Mouse (Mus musculus) CD4-positive, CD25-positive, alpha-beta regulatory T cell, adult 2 months (primary cell): ENCODE results near the gene Shank2.

ENCODE experiments used
- DNase-seq: peaks from one replicate; pipeline ENCODE4 v3.0.0-alpha.2; 2012; ENCODE audit warnings: low read depth, low spot score

Gene Shank2

DNA sequence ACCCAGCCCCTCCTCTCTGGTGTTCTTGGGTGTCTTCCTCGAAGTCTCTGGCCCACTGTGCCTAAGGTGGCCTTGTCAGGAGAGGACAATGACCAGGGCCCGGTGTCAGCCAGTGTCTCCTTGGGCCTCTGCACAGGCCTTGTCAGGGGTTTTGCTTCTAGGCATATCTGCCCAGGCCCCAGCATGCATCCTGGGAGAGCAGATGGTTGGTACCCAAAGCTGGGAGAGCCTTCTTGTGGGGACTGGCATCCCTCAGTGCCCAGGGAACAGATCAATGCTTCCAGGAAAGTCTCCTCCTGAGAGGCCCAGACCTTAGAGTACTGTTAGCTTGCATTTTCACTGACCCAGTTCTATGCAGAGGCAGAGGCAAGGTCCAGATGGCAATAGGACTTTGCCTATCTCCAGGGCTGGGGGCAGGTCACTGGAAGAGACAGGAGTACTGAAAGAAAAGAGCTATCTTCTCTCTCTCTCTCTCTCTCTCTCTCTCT lies 327.7 kb downstream of the Shank2 start:
- no peak for DNase-seq

DNA sequence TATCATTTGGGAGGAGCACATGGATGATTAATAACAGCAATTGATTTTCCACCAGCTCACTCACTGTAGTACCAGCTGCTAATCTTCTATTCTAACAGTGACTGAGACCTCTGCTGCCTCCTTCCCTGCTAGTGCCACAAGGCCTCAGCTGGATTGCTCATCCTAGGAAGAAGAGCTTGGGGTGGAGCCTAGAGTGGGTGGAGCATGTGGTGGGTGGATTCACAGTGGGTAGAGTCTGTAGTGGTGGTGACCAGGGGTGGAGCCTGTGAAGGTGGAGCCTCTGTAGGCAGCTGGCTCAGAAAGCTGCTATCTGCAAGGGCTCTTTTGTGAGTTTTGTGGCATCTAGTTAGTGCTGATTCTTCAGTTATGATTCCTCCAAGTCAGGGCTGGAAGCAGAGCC lies 334.9 kb downstream of the Shank2 start:
- no peak for DNase-seq

DNA sequence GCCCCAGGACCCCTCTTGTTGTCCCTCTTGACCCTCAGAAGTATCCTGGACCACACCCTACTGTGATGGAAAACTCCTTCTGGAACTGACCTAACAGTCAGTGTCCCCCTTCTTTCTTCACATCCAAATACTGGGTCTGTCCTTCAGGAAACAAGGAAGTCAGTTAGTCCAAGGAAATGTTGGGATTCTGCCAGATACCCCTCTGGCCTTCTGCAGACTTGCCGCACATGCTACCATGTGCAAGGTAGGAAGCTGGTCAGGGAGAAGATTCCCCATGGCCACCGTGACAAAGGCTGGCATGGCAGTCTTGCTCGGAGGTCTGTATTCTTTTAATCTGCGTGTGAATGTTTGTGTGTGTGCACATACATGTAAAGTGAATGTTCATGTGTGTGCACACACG lies 337.0 kb downstream of the Shank2 start:
- no peak for DNase-seq

DNA sequence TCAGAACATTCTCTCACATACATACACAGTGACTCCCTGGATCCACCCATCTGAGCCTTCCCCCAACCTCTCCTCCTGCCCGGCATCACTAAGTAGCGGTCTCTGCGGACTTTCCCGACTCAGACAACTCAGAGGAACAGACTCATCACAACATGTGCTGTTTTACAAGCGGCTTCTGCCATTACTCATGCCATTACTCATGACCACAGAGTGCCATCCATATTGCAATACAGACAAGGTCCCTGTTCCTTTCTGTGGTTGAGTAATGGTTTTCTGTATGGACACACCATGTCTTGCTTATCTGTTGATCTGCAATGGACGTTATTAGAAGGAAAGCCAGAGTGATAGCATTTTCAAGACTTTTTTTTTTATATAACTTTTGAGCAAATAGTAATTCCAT lies 338.6 kb downstream of the Shank2 start:
- no peak for DNase-seq

DNA sequence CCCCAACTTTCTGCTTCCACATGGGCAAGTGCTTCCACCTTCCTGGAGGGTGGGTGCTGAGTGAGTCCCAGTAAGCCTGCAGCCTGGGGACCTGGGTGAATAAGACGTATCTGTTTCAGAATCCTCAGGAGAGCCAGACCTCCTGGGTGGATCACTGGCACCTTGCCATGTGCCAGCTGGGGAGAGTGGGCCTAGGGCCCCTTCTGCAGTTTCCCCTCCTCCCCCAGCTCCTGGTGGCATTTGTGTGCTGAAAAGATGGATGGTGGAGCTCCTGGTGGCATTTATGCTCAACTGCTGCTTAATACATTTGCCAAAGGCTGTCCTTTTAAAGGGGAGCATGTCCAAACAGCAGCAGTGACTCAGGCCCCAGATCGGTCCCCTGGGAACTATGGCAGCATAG lies 364.4 kb downstream of the Shank2 start:
- no peak for DNase-seq

DNA sequence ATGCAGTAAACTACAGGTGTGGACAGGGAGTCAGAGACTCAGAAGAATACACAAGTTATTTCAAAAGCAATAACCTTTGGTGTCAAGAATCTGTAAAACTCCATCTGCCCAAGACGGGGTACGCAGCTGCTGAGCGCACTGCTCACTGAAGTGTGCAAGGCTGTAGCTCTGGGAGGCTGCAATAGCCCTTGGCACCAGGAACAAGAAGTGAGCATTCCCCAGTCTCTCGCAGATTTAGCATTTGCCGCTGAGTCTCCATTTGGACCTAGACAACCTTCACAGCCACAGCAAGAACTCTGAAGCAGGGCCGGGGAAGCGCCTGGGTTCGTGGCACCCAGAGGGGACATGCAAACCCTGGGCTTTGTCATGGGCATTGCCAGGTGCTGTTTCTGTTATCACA lies 371.3 kb downstream of the Shank2 start:
- no peak for DNase-seq

DNA sequence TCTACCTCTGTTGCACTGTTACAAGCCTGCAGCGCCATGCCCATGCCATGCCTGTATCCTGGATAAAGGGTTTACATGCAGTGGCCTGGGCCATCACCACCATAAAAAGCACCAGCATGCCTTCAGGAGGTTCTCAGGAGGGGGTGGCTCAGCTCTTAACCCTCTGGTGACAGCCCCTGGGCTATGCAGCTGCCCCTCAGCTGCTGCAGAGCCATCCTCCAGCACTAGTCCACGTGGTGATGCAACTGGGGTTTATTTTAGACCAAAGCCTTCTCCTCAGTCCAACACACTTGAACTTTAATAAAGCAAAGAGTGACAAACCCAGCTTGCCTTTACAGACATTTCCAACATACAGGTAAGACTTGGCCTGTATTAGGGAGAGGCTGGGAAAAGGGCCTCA lies 373.8 kb downstream of the Shank2 start:
- no peak for DNase-seq

DNA sequence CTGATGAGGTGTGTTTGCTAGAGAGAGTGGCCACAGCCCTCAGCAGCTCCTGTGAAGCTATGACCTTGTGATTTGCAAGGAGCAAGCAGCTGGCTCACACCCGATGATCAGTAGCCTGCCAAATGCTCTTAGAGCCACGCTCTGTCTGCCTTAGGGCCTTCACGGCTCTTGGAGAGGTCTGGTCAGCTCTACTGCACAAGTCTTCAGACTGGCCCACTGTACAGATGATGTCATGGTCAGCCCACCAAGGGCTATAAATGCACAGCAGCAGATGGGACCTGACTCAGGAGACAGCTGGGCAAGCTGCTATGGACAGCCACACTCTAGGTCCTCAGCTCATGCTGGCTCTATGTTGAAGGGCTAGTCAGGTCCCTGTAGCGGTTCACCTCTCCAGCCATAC lies 376.5 kb downstream of the Shank2 start:
- no peak for DNase-seq

DNA sequence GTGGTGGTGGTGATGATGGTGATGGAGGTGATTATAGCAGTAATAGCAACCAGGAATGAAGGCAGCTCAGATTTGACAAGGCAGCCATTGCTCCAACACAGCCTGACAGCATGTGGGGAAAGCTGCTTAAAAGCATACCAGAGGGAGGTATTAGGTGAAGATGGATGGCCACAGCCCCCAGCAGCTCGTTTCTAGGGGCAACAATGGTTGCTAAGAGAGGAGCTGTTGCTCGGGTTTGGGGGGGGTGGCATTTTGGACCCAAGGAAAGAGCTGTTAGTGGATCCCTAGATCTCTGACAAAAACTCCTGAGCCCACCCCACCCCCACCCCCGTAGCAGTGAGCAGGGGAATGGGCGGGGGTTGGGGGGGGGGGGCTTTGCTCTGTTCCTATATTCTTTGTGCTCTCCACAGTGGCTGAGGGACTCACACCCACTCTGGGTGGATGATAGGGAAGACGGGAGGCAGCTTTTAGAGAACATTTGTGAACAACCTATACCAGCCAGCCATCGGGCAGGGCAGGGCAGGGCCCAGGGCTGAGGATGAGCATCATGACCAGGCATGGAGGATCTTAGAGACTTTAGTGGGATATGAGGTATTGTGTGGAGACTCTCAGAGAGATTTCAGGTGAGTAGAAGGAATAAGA lies 377.6 kb downstream of the Shank2 start:
- DNase-seq: no peak

DNA sequence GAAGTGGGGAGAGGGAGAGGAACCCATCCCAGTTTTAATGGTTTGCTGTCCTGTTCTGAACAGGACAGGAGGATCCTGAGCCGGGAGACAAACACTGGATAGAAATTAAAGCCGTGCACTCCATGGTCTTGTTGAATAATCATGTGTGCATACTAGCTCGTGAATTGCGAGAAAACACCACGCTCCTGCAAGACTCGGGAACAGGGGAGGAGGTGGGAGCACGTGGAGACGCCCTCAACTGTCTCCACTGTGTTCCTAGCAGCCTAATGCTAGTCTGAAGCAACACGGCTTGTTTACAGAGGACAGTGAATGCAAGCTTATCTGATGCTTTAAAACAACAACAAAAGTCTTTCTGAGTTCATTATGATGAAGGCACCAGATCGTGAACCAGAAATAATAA lies 379.9 kb downstream of the Shank2 start:
- no peak for DNase-seq

DNA sequence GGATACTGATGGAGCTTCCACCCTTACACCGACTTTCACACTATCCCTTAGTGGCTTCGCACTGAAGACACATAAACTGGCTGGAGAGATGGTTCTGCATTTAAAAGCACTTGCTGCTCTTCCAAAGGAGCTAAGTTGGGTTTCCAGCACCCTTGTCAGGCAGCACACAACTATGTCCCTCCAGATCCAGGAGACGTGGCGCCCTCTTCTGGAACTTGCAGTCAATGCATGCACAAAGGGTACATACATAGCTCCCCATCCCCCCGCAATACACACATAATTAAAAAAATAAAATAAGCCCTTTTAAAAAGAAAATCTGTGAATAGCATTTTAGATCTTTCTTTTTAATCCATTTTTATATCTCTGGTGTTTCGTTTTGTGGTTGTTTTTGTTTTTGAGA lies 385.8 kb downstream of the Shank2 start:
- no peak for DNase-seq

DNA sequence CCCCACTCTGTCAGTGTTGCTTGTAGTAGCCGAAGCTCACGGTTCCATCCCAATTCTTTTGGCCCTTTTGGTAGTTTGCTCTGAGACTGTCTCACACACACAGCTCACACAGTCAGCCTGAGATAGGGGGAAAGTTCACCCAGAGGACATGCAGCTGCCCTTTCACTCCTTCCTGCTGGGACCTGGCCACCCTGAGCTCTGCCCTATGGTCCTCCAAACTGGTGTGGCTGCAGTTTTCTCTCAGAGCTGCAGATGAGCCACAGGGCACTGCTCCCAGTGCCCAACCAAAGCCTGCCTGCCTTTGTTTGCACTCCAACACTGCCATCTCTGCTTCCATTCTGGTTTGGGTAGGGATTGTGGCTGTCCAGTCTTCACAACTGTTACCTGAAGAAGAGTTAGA lies 388.0 kb downstream of the Shank2 start:
- DNase-seq: no peak

DNA sequence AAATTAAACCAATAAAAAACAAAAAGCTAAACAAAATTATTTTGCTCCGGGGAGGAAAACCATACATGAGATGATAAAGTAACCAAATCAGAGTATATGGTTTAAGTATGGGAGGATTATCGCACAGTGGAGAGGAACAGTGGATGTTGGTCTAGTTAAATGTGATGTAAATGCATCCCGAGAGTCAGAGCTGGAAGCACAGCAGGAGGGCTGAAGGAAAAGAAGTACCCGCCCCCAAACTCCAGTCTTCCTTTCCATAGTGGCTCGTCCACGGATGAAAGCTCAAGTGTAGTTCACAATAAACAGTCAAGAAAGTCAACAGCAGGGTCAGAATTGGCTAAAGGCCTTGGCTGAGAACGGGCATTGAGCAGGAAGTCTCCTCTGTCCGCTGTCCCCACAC lies 388.9 kb downstream of the Shank2 start:
- no peak for DNase-seq

DNA sequence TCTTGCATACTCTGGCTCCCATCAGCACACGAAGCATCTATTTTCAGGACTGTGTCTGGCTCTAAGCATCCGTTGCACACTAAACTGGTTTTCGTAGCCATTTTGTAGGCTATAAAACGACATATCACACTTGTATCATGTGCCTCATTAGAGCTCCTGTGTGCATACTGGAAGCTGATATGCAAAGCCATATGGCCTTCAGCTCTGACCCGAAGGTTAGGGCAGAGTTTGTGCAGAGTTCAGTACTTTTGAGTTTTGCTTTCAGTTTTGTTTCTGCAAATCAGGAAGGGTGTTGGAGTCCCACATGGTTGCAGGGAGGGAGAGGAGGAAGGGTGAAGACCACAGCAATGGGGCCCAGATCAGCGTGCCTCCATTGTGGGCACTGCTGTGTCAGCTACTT lies 390.0 kb downstream of the Shank2 start:
- DNase-seq: no peak

DNA sequence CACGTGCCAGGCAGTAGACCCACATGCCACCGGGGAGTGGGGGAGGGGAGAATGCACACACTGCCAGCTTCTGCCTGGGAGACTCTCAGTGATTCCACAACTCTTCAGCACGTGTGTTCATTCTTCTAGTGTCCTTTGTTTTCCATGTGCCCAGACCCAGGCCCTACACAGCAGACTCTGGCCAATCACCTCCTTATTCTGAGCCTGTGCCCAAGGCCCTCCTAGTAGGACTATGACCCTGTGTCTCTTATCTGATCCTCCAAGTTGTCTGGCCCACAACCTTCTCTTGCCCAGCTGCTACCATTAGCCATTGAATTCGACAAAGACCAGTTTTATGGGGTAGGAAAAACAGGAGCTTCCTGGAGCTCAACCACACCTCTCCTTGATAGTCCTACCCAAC lies 400.8 kb downstream of the Shank2 start:
- no peak for DNase-seq

DNA sequence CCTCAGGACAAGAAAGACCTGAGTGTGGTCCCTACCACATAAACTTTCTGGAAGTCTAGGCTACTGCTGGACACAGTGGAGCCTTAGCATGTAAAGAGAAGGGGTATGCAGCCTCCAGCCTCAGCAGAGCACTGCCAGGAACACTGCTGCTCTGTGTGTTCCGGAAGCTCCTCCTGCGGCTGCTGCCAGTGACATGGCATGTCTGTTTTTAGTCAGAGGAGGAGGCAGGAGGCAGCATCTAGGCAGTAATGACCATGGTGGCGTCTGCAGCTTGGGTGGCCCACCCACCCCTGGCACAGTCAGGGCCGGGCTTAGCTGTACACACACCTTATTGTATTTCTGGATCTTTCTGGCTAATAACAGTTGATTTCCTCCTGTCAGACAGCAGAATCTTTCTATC lies 405.9 kb downstream of the Shank2 start:
- no peak for DNase-seq

DNA sequence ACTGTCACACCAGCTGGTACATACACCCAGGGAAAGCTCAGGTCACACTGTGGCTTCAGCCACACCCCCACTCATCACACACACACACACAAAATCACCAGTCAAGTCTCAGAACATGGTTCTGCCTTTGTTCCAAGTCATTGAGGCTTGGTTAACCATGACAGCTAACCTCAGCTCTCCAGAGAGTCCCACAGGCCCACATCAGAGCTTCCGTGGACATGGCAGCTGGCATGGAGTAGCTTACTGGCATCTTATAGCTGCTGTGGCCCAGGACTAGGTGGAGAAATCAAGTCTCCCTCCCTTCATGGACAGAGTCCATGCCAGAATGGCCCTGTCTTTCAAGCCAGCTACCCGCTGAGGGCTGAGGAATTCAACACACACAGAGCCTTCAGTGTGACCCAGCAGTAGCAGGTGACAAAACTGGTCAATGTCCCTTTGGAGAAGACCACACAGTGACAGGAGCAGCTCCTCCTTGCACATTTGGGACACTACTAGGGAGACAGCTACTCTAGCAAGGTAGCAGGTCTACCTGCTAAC lies 406.8 kb downstream of the Shank2 start:
- DNase-seq: no peak

DNA sequence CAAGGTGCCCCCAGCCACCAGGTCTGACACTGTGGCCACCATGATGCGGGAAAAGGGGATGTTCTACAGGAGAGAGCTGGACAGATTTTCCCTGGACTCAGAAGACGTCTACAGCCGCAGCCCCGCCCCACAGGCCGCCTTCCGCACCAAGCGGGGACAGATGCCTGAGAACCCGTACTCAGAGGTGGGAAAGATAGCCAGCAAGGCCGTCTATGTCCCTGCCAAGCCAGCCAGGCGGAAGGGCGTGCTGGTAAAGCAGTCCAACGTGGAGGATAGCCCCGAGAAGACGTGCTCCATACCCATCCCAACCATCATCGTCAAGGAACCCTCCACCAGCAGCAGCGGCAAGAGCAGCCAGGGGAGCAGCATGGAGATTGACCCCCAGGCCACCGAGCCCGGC lies 408.0 kb downstream of the Shank2 start:
- DNase-seq: no peak

DNA sequence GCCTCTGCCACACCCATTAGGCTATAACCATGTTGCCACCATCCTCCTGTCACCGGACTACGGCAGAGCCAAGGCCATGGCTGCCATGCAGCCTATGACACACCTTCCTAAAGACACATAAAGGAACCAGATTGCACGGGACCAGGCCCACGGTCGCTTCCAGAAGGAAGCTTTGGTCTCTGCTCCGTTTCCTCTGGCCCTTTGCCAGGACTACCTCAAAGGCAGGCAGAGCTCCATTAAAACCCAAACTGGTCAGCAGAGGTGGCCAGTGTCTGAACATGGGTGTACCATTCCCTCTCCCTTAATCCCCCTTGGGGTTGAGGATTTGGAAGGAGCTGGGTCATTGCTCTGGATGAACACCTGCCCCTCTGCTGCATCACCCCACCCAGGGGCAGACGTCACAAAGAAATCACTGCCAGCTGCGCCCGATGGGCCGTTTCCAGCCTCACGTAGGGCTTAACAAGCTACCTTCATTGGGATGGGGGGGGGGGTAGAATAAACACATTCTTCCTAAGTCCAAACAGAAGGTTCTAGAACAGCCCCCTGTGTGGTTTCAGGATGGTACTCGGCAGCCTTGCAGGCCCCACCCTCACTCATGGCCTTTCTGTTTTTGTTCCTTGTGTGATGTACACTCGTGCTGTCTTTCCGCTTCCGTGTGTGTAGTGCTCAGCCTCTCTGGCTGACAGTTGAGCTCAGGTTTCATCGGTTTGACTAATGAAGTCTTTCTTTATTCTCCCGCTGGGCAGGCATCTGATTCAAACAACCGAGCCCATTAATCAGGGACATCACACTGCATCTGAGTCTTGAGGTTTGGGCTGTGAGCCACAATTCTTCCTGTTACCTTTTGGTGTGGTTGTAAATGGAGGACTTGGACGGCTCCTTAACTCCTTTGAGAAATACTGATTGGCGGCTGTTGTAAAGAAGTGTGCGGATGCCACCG lies 410.5 kb downstream of the Shank2 start:
- DNase-seq: no peak

DNA sequence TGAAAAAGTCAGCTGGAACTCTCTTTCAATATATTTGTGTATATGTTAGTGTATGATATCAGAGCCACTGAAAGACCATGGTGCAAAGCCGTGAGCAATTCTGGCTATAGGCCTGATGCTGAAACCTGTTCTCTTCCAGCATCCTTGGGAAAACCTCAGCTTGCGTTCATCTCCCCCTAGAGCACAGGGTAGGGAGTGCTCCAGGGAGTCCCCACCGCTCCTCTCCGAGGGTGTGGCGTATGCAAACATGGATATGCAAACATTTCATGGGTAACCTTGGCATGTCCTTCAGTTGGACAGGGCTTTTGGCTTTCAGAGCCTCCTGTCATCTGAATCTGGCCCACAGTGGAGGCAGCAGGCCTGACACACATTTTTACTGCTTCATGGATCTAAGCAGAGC lies 412.9 kb downstream of the Shank2 start:
- no peak for DNase-seq

DNA sequence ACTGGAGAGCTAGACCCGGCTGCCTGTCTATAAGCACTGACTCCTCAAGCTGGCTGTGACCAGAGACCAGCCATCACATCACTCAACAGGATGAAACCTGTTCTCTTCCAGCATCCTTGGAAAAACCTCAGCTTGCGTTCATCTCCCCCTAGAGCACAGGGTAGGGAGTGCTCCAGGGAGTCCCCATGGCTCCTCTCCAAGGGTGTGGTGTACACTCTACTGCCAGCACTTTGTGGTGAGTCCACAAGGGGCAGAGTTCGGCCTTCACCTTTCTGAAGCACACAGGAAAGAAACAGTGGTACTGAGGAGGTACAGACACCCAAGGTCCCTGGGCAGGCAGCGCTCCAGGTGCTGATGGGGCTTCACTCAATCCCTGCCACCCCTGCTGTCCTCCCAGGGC lies 414.1 kb downstream of the Shank2 start:
- DNase-seq: no peak

DNA sequence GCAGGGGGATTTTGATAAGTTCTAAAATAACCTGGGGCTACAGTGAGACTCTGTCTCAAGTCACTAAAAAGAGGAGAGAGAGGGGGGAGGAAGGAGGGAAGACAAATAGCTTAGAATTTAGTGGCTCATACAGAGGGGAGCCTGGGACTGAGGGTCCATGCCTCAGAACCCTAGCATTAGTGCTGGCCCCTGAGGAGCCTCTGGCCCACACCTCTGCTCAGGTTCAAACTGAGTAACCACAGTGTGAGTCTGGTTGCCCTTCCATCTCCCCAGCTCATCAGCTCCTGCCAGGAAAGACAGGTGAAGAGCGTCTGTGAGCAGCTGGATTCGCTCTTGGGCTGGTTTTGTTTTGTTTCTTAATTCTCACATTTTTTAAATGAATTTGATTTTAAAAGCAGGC lies 415.5 kb downstream of the Shank2 start:
- DNase-seq: no peak
